Mouse (Mus musculus): ENCODE results near the gene Mtrr. TPM values are rescaled to one million over a fixed set of nuclear protein-coding genes. Genes with fewer than 3 reads are reported as not detected.

The Mtrr gene
- total RNA-seq (2023; ENCODE audit: inconsistent age): 21.4 to 31.0 TPM (median 22.5 TPM) in 4 replicates

DNA sequence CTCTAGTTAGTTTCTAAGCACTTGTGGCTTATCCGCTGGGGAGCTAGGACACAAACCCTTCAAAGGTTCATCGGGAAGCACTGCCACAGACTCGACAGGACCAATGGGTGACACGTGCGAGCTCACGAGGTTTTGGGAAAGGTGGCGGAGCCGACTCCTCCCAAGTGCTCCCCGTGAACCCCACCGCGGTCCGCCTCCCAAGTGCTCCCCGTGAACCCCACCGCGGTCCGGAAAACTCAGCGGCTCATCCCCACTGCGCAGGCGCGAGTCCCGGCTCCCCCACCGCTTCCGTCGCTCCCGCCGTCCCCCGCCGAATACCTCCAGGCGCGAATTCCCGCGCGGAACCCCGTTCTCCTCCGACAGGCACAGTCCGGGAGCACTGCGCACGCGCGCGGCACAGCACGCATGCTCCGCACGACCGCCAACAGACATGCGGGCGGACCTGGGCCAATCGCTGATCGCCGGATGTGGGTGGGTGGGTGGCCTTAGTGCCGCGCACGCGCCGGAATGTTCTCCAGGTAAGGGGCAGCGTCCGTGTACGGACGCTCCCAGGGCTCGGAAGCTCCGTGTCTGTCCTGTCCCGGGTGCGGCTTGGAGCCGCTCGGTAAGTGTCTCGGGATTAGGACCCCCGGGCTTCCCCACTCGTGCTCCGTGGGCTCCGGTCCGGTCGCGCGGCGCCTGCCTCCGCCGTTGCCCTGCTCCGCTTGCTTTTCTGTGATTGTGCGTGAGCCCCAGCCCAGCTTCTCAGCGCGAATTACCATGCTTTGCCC lies at the start of gene Mtrr, which contains the start of gene Fastkd3:
Gene Mtrr, minus strand, starts transcription at position 403 of the 770 bp plus-strand sequence.
Gene Fastkd3, plus strand, starts transcription at position 488 of the 770 bp plus-strand sequence.

DNA sequence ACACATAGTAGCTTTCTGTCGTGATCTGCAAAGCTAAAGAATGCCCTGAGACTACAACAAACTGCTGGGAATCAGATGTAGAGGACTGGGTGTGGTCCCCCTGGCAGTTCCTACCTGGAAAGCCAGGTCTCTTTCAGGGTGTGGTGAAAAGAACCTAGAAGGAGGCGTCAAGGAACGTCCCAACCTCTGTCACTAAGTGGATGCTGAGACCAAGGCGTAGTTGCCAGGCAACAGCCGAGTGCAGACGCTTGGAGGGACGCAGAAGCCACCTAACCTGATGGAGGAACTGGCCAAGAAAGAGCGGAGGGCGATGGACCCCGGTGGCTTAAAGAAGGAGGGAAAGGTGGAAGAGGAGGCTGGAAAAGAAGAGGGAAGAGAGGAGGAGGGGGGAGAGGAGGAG lies 15.2 kb upstream of the Mtrr start, which contains the start of gene 1700001L19Rik:
Gene 1700001L19Rik, plus strand, starts transcription at position 223 of the 400 bp plus-strand sequence.

Other genes starting within 250 kb of the Mtrr start
- gene Fastkd3, start 85 bp upstream of the Mtrr start, total RNA-seq (2023; ENCODE audit: inconsistent age): 8.4 to 12.6 TPM (median 9.1 TPM) in 4 replicates
- not detected in 4 replicates for gene 1700001L19Rik, start 15.3 kb upstream of the Mtrr start, total RNA-seq (2023; ENCODE audit: inconsistent age)

Data from B cell, adult (primary cell).